Mouse (Mus musculus): ENCODE measurements around the gene Ppp2r1b. TPM values are rescaled to one million over a fixed set of nuclear protein-coding genes. Genes with fewer than 3 reads are reported as not detected.

Ppp2r1b gene
- polyA plus RNA-seq (2015; fragmentation: Nextera tagmentation; extraction: Ambion mirVana), result 89.6 and 95.9 TPM in 2 replicates

GRCm38 (mm10) chr9:50845081-50845480, at the start of gene Ppp2r1b:
Gene Ppp2r1b (plus strand): TSS chr9:50845301.
- Histone ChIP-seq H3K4me2 (replicated peaks) (no peak within 1 kb of the TSS), H3K9me3 (no peaks in the 10 kb centered on the region), H3K4me1 (peaks cover 8% of the 10 kb centered on the region), H3K27me3 (no peaks in the 10 kb centered on the region), H3K36me3 (peaks cover 4% of the 10 kb centered on the region), H3K4me3 (no peak within 1 kb of the TSS), H3K27ac (replicated peaks) (no peak within 1 kb of the TSS), H3K9ac (replicated peaks) (no peak within 1 kb of the TSS)
- ATAC-seq (replicated peaks), result no peak
- 95% methylated on average over 3 of the region's 3 CpGs for WGBS

GRCm38 (mm10) chr9:50796776-50797175, 48.3 kb upstream of the Ppp2r1b start:
- H3K4me2 ChIP-seq (replicated peaks), result no peak overlapping the region
- WGBS, result 93% methylated on average over 8 of the region's 8 CpGs
- H3K9me3 ChIP-seq, result no peaks in the 10 kb centered on the region
- ATAC-seq (replicated peaks), result no peak
- H3K9ac ChIP-seq (replicated peaks), result no peak overlapping the region
- no peak overlapping the region for H3K27ac ChIP-seq (replicated peaks)
- 0 out of 2 replicates have a peak, but pooled peaks cover 4% of the 10 kb centered on the region for H3K4me1 ChIP-seq
- H3K36me3 ChIP-seq, result peaks cover 29% of the 10 kb centered on the region
- no peak overlapping the region for H3K4me3 ChIP-seq
- no peaks in the 10 kb centered on the region for H3K27me3 ChIP-seq

GRCm38 (mm10) chr9:50797641-50798040, 47.5 kb upstream of the Ppp2r1b start:
- Histone ChIP-seq H3K36me3 (peaks cover 26% of the 10 kb centered on the region), H3K4me2 (replicated peaks) (no peak overlapping the region), H3K4me3 (no peak overlapping the region), H3K9me3 (no peaks in the 10 kb centered on the region), H3K9ac (replicated peaks) (no peak overlapping the region), H3K4me1 (0 out of 2 replicates have a peak, but pooled peaks cover 4% of the 10 kb centered on the region), H3K27ac (replicated peaks) (no peak overlapping the region), H3K27me3 (no peaks in the 10 kb centered on the region)
- ATAC-seq (replicated peaks), result no peak
- 92% methylated on average over 7 of the region's 7 CpGs for WGBS

- 0 out of 2 replicates have a peak, but pooled peaks cover 4% of the 10 kb centered on the region for H3K4me1 ChIP-seq
- H3K4me3 ChIP-seq, result no peak overlapping the region
- H3K36me3 ChIP-seq, result peaks cover 29% of the 10 kb centered on the region
- WGBS, result 61% methylated on average over 5 of the region's 5 CpGs
- no peak overlapping the region for H3K9ac ChIP-seq (replicated peaks)
- H3K27me3 ChIP-seq, result no peaks in the 10 kb centered on the region
- no peak overlapping the region for H3K4me2 ChIP-seq (replicated peaks)
- no peaks in the 10 kb centered on the region for H3K9me3 ChIP-seq
- no peak for ATAC-seq (replicated peaks)
- H3K27ac ChIP-seq (replicated peaks), result no peak overlapping the region
Measured at GRCm38 (mm10) chr9:50798368-50798767, 46.7 kb upstream of the Ppp2r1b start.

GRCm38 (mm10) chr9:50800985-50801384, 44.1 kb upstream of the Ppp2r1b start:
- Histone ChIP-seq H3K4me1 (0 out of 2 replicates have a peak, but pooled peaks cover 4% of the 10 kb centered on the region), H3K4me3 (no peak overlapping the region), H3K4me2 (replicated peaks) (no peak overlapping the region), H3K36me3 (peaks cover 29% of the 10 kb centered on the region), H3K27ac (replicated peaks) (no peak overlapping the region), H3K9ac (replicated peaks) (no peak overlapping the region), H3K9me3 (no peaks in the 10 kb centered on the region), H3K27me3 (no peaks in the 10 kb centered on the region)
- WGBS, result 70% methylated on average over 2 of the region's 2 CpGs
- ATAC-seq (replicated peaks), result no peak

- 0 out of 2 replicates have a peak, but pooled peaks cover 4% of the 10 kb centered on the region for H3K4me1 ChIP-seq
- no peak overlapping the region for H3K4me3 ChIP-seq
- H3K36me3 ChIP-seq, result peaks cover 37% of the 10 kb centered on the region
- 88% methylated on average over 7 of the region's 7 CpGs for WGBS
- no peak overlapping the region for H3K27ac ChIP-seq (replicated peaks)
- no peaks in the 10 kb centered on the region for H3K27me3 ChIP-seq
- ATAC-seq (replicated peaks), result no peak
- no peaks in the 10 kb centered on the region for H3K9me3 ChIP-seq
- no peak overlapping the region for H3K9ac ChIP-seq (replicated peaks)
- no peak overlapping the region for H3K4me2 ChIP-seq (replicated peaks)
Measured at GRCm38 (mm10) chr9:50803055-50803671, 41.9 kb upstream of the Ppp2r1b start.

GRCm38 (mm10) chr9:50808471-50808870, 36.6 kb upstream of the Ppp2r1b start:
- H3K27me3 ChIP-seq, result no peaks in the 10 kb centered on the region
- H3K9ac ChIP-seq (replicated peaks), result no peak overlapping the region
- no peak for ATAC-seq (replicated peaks)
- H3K27ac ChIP-seq (replicated peaks), result no peak overlapping the region
- H3K4me1 ChIP-seq, result no peaks in the 10 kb centered on the region
- no peaks in the 10 kb centered on the region for H3K9me3 ChIP-seq
- peaks cover 51% of the 10 kb centered on the region for H3K36me3 ChIP-seq
- WGBS, result 92% methylated on average over 6 of the region's 6 CpGs
- H3K4me3 ChIP-seq, result no peak overlapping the region
- H3K4me2 ChIP-seq (replicated peaks), result no peak overlapping the region

- Histone ChIP-seq H3K9ac (replicated peaks) (no peak overlapping the region), H3K36me3 (peaks cover 56% of the 10 kb centered on the region), H3K4me3 (no peak overlapping the region), H3K4me1 (no peaks in the 10 kb centered on the region), H3K9me3 (no peaks in the 10 kb centered on the region), H3K27ac (replicated peaks) (no peak overlapping the region), H3K27me3 (no peaks in the 10 kb centered on the region), H3K4me2 (replicated peaks) (no peak overlapping the region)
- no peak for ATAC-seq (replicated peaks)
- WGBS, result 89% methylated on average over 13 of the region's 13 CpGs
Measured at GRCm38 (mm10) chr9:50809146-50809545, 36.0 kb upstream of the Ppp2r1b start.

- Histone ChIP-seq H3K4me3 (no peak overlapping the region), H3K9me3 (no peaks in the 10 kb centered on the region), H3K27me3 (no peaks in the 10 kb centered on the region), H3K27ac (replicated peaks) (no peak overlapping the region), H3K4me2 (replicated peaks) (no peak overlapping the region), H3K36me3 (peaks cover 50% of the 10 kb centered on the region), H3K9ac (replicated peaks) (no peak overlapping the region), H3K4me1 (no peaks in the 10 kb centered on the region)
- no peak for ATAC-seq (replicated peaks)
- WGBS, result 96% methylated on average over 7 of the region's 7 CpGs
Measured at GRCm38 (mm10) chr9:50811187-50811586, 33.9 kb upstream of the Ppp2r1b start.

- Histone ChIP-seq H3K4me3 (no peak overlapping the region), H3K36me3 (peaks cover 55% of the 10 kb centered on the region), H3K27me3 (no peaks in the 10 kb centered on the region), H3K9ac (replicated peaks) (no peak overlapping the region), H3K4me1 (no peaks in the 10 kb centered on the region), H3K4me2 (replicated peaks) (no peak overlapping the region), H3K9me3 (no peaks in the 10 kb centered on the region), H3K27ac (replicated peaks) (no peak overlapping the region)
- no peak for ATAC-seq (replicated peaks)
- 85% methylated on average over 2 of the region's 2 CpGs for WGBS
Measured at GRCm38 (mm10) chr9:50811746-50812145, 33.4 kb upstream of the Ppp2r1b start.

- no peak overlapping the region for H3K27ac ChIP-seq (replicated peaks)
- no peak overlapping the region for H3K4me3 ChIP-seq
- no peaks in the 10 kb centered on the region for H3K4me1 ChIP-seq
- H3K9me3 ChIP-seq, result no peaks in the 10 kb centered on the region
- 95% methylated on average over 5 of the region's 5 CpGs for WGBS
- no peaks in the 10 kb centered on the region for H3K27me3 ChIP-seq
- no peak overlapping the region for H3K9ac ChIP-seq (replicated peaks)
- H3K4me2 ChIP-seq (replicated peaks), result no peak overlapping the region
- no peak for ATAC-seq (replicated peaks)
- peaks cover 56% of the 10 kb centered on the region for H3K36me3 ChIP-seq
Measured at GRCm38 (mm10) chr9:50813796-50814195, 31.3 kb upstream of the Ppp2r1b start.

- no peak for ATAC-seq (replicated peaks)
- Histone ChIP-seq H3K4me1 (no peaks in the 10 kb centered on the region), H3K9me3 (no peaks in the 10 kb centered on the region), H3K36me3 (peaks cover 38% of the 10 kb centered on the region), H3K27ac (replicated peaks) (no peak overlapping the region), H3K27me3 (no peaks in the 10 kb centered on the region), H3K4me2 (replicated peaks) (no peak overlapping the region), H3K9ac (replicated peaks) (no peak overlapping the region), H3K4me3 (no peak overlapping the region)
- WGBS, result 96% methylated on average over 4 of the region's 4 CpGs
Measured at GRCm38 (mm10) chr9:50815666-50816065, 29.4 kb upstream of the Ppp2r1b start.

GRCm38 (mm10) chr9:50816512-50816911, 28.6 kb upstream of the Ppp2r1b start:
- Histone ChIP-seq H3K9me3 (no peaks in the 10 kb centered on the region), H3K4me3 (no peak overlapping the region), H3K4me1 (no peaks in the 10 kb centered on the region), H3K4me2 (replicated peaks) (no peak overlapping the region), H3K27me3 (no peaks in the 10 kb centered on the region), H3K27ac (replicated peaks) (no peak overlapping the region), H3K9ac (replicated peaks) (no peak overlapping the region), H3K36me3 (peaks cover 35% of the 10 kb centered on the region)
- no peak for ATAC-seq (replicated peaks)
- 92% methylated on average over 1 of the region's 1 CpGs for WGBS
